Mouse (Mus musculus) MN1 (cell line): ENCODE measurements at regions not wholly inside any gene's neighbourhood (a gene's known extent, or its start where the extent isn't known, plus 50 kb on each side); places are given as distances from the start of the nearest gene placed in this dataset.

Experiments used
- DNase-seq: peaks from one replicate; pipeline ENCODE4 v3.0.0-alpha.2; 2016; ENCODE audit warnings: low spot score

DNA sequence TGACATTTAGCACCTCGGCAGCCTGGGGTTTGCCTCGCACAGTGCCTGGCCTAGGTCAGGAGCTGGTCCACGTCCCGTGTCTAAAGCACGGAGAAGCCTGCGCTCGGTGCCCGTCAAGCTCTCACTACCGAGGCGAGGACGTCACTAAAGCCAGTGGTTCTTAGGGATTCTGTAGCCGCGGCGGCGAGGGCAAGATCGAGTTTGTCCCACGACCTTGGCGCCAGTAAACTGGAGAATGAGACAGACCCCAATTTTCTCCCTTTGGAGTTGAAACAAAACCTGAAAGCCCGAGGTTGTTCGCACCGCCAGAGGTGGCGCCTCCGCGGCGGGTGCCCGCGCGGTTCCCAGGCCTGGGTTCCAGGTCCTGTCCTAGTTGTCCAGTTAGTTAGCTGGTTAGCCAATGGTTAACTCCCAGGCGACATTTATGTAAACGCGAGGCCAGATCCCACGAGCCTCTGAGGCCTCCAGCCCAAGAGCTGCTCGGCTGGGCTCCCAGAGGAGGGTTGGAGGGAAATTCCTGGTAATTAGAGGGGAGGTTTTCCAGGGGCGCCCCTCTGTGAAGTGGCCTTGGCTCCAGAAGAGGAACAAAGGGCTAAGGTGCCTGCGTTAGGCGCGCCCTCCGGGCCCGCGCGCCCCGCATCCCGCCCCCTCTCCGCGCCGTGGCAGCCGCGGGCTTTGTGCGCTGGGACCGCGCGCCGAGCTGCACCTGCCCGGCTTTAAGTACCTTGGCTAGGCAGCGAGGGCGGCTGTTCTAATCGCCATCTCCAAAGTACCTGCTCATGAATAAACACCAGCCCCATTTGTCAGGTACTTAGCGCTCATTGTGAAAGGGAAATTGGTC is 74.0 kb downstream of the Rhcg start:
- no peak for DNase-seq

DNA sequence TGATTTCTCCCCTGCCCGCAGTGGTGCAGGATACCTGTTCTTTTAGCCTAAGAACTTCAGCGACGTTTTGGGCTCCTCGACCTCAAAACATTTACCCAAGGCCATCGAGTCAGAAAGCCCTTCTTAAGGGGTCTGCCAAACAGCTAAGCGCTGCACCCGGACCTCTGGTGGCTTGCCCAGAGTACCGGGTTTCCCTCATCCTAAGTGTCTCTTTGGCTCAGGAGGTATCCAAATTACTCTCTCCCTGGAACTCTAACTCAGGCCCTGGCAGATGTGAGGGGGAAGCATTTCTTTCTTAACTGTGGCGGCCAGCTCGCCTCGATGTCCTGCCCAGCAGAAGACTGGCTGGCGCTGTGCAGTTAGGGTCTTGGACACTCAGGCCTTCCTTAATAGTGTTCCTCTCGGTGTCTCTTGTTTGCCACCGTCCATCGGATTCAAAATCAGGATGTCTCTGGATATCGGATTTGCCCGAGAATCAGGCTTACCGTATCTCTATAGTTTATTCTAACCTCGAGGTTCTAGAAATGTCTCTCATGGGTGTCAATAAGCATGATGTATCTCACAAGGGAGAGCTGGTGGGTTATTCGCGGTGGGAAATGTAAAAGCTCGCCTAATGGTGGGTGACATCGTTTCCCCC is 75.0 kb downstream of the Rhcg start:
- no peak for DNase-seq

DNA sequence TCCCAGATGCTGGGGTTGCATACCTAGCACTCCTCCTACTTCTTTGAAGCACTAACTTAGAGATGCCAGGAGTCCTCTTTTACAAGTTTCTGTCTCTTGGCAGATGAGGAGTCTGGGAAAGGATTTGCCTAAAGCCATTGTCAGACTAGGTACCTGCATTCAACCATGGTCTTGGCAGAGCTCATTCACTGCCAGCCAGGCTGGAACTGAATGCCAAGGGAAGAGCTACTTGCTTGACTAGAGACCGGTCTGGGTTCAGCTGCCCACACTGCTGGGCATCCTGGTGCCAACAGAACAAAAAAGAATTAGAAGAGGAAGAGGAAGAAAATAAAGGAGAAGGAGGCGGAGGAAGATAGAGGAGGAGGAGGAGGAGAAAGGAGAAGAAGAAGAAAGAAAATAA is 74.1 kb upstream of the Polg start:
- no peak for DNase-seq

DNA sequence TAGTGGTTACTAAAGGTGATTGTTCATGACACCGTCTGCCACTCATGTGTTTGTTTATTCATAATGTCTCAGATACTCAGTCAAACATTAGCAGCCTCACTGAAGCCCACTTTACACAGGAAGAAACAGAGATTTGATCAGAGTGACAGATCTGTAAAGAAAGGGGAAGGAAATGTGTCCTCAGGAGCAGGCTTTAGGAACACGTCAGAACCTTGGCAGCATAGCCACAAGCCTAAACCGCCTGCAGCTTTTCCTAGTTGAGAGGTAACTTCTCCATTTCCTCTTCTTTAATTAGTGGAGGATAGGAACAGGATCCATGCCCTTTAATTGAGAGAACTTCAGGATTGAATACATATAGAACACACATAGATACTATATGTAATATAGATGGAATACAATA is 73.3 kb upstream of the Polg start:
- no peak for DNase-seq

DNA sequence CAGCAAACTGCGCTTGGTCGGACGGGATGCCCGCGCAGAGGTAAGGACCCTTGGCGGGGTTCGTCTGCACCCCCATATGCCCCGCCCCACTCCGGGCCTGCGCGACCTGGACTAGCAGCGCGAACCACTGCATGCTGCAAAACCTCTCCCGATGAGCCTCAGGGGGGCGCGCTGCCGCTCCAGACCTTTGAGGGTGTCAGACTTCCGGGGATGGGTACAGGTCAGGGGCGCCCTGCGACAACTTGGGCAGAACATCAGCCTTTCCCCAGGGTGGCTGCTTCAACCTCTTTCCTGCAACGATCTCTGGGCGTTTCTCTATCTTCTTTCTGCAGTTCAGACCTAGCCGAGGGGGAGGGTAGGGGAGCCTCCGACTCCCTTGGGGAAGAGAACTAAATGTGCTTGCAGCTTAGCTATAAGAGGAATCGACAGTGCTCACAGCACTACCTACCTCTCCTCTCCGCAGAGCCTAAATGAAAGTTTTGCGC is 70.0 kb upstream of the Polg start:
- no peak for DNase-seq

DNA sequence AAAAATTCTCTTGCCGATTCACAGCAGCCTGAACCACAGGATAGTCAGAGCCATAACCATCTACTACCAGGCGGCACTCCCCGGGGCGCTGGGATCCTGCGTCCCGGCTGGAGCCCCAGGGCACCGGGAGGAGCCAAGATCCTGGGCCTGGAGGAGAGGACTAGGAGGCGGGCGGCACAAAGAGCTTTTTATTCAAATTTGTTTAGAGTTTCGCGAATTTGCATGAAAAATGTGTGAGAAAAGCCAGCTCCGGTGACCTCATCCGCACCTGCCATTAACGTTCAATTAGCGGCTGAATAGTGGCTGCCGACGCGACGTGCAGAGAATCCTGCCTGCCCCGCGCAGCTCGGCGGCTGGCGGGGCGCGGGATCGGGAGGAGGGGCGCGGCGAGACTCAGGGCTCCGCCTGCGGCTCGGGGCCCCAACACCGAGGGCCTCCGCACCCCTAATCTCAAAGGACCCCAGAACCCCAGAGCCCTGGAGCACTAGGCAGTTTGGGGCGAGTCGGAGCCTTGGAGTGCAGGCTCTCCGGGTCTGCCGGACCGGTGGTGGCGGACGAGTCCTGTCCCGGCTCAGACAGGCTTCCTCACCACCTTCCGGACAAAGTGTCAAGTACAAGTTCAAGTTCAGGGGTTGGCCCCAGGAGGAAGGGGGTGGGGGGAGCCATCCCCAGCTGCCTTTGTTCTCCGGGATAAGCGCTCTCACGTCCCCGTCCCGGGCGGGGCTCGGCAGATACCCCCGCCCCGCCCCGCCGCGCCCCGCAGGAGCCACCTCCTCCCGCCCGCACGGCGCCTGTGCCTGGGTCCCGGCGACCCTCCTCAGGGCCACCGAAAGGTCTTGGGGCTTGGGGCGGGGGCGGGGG is 69.3 kb upstream of the Polg start:
- DNase-seq = no peak

DNA sequence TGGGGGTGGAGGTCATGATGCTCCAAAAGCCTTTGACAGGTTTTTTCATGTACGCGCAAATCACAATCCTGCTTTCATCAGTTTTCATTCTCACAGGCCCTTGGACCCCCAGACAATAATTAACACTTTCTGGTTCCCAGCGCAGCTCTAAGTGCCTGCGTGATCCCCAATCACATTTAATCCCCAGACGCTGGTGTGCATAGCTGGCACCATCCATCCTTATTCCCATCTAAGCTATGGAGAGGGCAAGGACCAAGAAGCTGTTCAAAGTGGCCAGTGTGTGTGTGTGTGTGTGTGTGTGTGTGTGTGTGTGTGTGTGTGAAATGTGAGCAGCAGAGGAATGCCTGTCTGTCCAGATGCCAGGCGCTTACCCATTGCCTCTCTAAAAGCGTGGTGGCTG is 68.7 kb upstream of the Polg start:
- DNase-seq = no peak

DNA sequence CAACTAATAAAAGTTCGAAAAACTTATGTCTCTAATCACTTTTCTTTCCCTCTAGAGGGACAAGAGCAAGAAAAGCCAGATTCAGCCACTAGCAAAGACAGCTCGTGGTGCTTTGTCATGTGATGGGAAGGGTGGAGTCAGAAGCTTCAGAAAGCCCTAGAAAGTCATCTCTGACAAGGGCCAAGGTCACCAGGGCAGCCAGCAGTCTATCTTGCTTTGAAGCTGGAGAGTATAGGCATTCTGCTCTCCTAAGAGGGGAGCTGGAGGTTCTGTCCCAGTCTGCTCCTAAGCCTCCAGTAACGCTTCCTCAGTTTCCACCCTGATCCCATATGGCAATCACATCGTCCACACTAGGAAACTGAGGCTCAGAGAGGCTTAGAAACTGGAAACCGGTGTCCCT is 68.2 kb upstream of the Polg start:
- DNase-seq = no peak

DNA sequence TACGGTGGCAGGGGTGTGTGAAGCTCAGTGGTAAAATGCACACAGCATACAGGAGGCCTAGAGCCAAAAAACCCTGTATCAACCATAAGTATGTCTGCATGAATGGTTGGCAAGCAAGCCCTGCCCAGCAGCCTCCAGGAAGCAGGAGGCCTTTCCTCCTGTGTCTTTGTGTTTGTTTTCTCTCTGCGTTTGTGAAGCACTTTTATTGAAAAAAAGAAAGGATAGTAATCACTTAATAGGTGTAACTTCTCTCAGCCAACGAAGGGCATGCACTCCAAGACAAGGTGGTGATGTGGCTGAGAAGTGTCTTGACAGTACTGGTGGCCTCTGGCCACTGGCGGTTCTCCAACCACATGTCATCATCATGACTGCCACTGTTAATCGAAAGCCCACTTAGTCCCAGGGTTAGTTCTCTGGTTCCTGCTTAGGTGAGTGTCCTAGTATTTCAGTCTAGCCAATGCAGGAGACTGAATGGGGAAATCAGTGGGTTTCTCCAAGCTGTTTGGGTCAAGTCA is 66.5 kb upstream of the Polg start:
- DNase-seq = no peak

DNA sequence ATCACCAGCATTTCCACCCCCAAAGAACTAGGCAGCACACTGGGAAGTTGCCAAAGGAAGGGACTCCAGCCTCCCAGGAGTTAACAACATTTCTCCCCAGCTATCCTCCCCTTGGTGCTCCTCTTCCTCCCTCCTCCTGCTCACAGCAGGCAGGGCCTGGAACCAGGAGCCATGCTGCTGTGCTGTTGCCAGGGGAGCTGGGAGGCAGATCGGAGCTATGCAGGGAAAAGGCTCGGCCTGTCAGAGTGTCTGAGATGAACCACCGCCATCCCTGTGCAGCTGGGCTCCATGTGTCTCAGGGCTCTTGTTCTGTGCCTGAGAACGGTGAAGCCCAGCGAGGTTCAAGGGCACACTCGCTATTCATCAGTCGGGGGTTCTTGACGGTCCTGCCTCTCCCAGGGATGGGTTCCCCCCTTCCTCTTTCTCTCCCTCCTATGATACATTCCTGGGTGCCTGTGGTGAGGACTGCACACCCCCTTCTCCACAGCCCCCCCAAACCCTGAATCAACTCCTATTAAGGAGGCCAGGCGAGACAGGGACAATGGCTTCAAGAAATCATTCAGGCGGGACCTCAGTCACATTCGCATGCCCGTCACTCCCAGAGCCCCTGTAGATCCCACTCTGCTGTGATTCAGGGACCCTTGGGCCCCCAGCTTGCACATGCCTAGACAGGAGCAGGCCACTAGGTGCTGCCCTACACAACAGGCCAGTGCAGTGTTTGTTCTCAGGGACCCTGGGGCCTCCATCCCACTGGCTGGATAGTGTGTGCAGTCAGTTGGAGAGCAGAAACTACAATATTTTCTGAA is 65.6 kb upstream of the Polg start:
- no peak for DNase-seq

DNA sequence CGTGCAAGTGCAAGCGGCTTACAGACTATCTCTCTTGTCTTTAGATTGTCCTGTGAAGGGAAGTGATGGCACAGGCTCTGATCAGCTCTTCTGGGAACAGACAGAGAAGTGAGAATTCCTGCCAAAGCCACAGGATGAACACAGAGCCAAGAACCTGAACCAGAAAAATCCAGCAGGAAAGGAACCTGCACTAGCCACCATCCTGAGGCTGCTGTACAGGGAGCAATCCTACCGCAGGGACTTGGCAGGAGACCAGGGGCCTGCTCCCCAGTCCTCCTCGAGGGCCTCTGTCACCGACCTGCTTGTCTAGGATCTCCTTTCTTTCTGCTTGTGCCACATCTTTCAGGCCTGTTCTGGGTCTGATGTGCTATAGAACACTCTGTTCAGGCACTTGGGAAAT is 65.0 kb upstream of the Polg start:
- no peak for DNase-seq

DNA sequence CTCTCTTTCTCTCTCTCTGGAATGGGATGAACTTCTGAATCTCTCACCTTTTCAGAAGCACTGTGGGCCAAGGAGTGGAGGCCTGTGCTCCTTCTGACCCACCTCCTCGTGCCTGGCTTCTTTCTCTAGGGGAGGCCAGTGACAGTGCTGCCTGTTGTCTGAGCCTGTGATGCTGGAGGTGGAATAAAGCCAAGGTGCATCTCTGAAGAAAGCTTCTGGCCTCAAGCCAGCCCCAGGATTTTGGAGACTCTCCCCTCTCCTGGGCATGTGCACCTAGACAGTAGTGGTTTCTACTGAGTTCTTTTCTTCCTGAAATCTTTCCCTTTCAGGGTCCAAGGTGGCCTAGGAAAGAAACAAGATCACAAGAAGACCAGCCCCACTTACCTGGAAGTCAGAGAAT is 63.3 kb upstream of the Polg start:
- peak; percentile 11 for DNase-seq

DNA sequence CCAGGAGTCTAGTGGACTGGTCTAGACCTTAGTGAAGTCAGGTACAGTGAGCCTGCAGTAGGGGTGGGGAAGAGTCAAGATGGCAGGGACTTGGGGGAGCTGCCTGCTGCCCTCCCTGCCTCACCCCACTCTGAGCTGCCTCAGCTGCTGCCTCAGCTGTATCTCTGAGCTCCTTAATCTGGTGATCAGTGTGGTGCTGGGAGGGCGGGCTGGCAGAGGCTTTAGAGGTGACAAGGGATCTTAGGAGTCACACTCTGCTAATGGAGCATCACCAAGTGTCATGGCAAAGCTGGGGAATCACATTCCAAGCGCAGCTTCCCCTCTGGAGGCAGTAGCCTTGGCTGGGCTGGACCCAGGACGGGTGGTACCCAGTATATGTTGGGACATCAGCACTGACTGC is 61.8 kb upstream of the Polg start:
- no peak for DNase-seq

DNA sequence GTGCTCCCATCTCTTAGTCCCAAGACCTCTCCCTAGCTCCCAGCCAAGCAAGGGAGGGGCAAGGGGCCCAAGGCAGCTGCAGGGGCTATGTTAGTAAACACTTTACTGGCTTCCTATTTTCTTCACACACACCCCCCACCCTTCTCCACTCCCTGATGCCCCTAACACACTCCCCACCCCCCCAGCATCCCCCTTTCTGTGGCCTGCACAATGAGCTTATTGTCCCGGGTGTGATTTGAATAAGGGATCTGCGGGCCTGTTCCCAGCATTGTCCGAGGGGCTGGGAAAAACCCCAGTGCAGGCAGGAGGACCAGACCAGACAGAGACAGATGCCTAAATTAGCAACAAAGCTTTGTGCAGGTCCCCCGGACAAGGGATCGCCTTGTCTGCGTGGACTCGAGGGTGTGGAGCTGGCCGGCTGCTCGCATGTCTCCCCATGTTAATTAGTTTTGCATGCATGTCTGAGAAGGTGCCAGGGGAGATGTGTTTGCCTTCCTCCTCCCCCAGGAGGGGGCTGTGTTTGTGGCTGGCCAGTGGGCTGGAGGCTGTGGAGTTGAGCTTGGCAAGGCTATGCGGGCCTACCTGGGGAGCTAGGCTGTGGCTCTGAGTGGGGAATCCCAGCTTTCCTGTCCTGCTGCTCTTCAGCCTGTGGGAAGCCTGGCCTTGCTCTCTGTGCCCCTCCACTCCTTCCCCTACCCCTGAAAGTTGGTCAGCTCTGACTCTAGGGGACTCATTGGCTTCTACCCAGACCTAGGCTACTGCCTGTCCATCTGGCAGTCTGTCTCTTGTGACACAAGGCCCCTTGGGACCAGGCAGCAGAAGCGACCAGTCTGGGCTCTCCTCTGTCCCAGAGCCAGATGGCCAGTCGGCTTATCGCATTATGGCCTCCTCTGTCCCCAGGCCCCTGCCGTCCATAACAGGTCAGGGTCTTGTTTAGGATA is 59.8 kb upstream of the Polg start:
- DNase-seq = peak; percentile 43

DNA sequence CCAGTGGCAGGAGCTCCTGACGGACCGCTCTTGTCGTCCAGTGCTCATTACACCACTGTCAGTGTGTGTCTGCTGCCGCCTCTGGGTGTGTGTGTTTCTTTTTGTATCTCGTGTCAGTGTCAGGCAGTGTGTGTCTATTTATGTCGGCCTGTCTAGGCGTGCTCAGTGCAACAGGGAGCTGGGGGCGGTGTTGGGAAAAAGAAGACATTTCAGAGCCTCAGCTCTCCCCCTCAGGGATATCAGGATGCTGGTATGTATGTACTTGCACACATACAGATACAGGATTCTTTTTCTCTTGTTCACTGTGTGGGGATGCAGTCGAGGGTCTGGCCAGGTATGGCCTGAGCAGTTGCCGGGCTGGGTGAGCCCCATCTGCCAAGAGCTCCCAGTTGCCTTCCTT is 58.8 kb upstream of the Polg start:
- no peak for DNase-seq

DNA sequence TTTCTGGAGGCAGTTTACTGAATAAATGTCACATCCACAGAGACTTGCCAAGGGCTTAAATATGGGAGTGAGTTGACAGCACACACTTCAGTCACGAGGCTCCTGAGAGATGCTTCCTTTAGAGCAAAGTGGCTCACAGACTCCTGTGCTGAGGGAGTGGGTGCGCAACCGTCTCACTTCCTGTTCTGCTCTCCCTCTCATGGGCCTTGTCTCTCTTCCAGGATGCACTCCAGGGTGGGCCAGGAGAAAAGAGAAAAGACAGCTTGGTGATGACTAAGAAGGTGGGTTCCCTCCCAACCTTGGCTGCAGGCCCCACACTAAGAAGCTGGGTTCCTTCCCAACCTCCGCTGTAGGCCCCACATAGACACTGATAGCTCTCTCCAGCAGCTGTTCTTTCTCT is 57.5 kb upstream of the Polg start:
- DNase-seq = no peak

DNA sequence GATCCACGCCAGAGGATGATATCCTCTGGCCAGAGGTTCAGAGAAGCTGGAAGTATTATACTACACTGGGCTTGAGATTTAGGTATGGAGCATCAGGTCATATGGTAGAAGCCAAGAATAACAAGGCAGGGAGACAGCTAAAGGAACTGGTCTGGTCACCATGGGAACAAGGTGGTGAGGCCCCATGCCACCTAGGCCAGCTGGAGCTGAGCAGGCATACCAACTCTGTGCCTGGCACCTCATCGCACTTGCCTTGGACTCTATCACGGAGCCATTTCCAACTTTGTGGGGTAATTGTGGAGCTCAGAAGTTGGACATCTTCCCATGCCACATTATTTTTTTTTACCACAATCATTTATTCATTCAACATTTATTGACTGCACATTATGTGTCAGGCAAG is 55.9 kb upstream of the Polg start:
- DNase-seq = no peak

DNA sequence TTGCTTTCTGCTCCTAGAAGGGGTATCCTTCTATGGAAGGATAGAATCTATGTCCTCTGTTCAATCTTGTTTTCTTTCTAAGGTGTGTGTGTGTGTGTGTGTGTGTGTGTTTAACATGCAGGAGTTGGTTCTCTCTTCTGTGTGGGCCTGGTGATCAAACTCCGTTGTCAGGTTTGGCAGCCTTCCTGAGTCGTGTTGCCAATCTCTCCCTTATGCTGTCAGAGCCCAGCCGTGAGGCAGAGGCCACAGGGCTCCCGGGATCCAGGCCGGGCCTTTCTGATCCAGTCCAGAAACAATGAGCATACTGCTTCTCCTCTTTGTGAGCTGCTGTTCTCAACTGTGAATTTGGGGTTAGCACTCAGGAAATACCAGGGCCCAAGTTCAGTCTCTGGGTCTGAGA is 55.1 kb upstream of the Polg start:
- no peak for DNase-seq

DNA sequence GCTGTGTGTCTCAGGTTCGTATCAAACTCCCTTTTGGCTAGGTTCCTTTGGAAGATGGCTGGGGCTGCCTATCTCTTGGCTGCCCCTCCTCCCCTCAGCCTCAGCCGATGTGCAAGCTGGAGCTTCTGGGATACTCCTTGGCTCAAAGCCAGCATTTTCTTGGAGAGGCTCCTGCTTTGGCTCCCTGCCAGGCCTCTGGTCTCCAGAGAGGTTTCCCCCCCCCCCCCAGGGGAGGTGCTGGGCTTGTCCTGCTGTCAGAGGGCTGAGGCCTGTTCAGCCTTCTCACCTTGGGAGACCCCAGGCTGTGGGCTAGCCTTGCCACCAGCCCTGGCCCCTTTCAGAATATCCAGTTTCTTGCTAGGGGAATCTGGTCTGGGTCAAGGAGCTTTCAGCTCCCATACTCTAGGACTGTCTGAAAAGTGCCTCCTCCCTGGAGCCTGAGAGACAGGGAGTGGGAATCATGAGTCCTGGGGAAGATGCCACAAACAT is 54.1 kb upstream of the Polg start:
- peak; percentile 83 for DNase-seq

DNA sequence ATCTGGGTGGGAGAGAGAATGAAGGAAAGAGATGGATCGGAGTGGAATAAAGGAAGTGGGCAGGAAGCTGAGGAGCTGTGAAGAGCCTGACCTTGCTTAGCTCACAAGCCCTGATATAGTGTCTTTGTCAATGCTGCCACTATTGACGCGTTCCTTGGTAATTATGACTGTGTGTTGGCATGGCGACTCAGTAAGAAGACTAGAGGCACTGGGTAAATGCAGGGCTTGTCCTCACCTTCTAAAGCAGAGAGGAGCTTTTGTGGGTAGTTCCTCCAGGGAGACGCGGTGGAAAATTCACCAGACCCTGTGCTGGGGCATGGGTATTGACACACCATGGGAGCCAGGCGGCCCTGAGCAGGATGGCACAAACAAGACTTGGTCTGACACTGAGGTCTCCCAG is 52.8 kb upstream of the Polg start:
- no peak for DNase-seq
